Mouse (Mus musculus): ENCODE measurements around the gene Tnfsf15. TPM values are rescaled to one million over a fixed set of nuclear protein-coding genes. Genes with fewer than 3 reads are reported as not detected.

The Tnfsf15 gene
- polyA plus RNA-seq, 1 experiment from 2014 or later, result not detected

GRCm38 (mm10) chr4:63769161-63769560 lies 24.2 kb upstream of the Tnfsf15 start:
- H3K4me1 ChIP-seq (replicated peaks; ENCODE audit: control insufficient read depth, insufficient read depth, low read length), result no peaks in the 10 kb centered on the region
- H3K9ac ChIP-seq (replicated peaks; ENCODE audit: low read depth, low read length), result no peak overlapping the region
- no peaks in the 10 kb centered on the region for H3K27me3 ChIP-seq (replicated peaks; ENCODE audit: control insufficient read depth, insufficient read depth, low read length)
- no peak overlapping the region for H3K4me2 ChIP-seq (ENCODE audit: low read length)
- H3K36me3 ChIP-seq (ENCODE audit: control insufficient read depth, insufficient read depth), result no peaks in the 10 kb centered on the region
- no peak overlapping the region for H3K4me3 ChIP-seq (replicated peaks; ENCODE audit: low read length)
- ATAC-seq, result no peak
- 76% methylated on average over 3 of the region's 3 CpGs for WGBS
- no peaks in the 10 kb centered on the region for H3K9me3 ChIP-seq (ENCODE audit: control insufficient read depth, low read length)
- no peak overlapping the region for H3K27ac ChIP-seq (ENCODE audit: low read length)

DNA sequence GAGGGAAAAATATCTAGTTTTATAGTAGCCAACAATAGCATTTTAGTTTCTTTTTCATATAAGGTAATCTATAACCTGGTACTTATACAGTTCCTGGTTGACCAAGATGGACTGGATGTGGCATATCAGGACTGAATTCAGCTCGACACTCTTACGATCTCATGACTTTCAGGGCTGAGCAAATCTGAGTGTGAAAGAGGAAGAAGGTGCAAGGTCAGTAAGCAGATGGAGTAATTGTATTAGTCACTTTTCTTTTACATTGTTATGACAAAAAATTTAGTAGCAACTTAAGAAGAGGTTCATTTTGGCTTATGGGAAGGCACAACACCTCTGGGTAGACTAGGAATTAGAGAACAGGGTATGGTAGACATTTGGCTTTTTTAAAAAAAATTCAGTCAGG lies 20.1 kb upstream of the Tnfsf15 start:
- no peaks in the 10 kb centered on the region for H3K36me3 ChIP-seq (ENCODE audit: control insufficient read depth, insufficient read depth)
- no peak overlapping the region for H3K9ac ChIP-seq (replicated peaks; ENCODE audit: low read depth, low read length)
- H3K4me1 ChIP-seq (replicated peaks; ENCODE audit: control insufficient read depth, insufficient read depth, low read length), result no peaks in the 10 kb centered on the region
- no peaks in the 10 kb centered on the region for H3K9me3 ChIP-seq (ENCODE audit: control insufficient read depth, low read length)
- H3K4me2 ChIP-seq (ENCODE audit: low read length), result no peak overlapping the region
- H3K4me3 ChIP-seq (replicated peaks; ENCODE audit: low read length), result no peak overlapping the region
- H3K27ac ChIP-seq (ENCODE audit: low read length), result no peak overlapping the region
- no peak for ATAC-seq
- H3K27me3 ChIP-seq (replicated peaks; ENCODE audit: control insufficient read depth, insufficient read depth, low read length), result no peaks in the 10 kb centered on the region
- WGBS, result 91% methylated on average over 2 of the region's 2 CpGs

DNA sequence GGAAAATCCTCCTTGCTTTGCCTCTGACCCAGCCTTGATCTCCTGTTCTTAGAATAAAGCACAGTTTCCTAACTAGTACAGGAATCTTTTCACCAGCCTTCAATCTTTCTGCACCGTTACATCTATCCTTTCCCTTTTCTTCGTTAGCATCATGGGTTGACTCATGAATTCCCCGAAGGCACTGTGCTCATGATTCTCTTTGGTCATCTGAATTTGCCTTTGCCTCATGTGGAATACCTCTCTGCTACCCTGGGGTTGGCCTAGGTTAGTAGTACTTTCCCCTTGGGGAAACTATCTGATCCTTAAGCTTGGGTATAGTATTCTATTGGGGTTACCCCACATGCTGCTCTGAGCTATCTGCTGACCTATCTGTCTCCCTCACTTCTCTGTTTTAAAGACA lies 15.0 kb upstream of the Tnfsf15 start:
- H3K27me3 ChIP-seq (replicated peaks; ENCODE audit: control insufficient read depth, insufficient read depth, low read length), result no peaks in the 10 kb centered on the region
- H3K9ac ChIP-seq (replicated peaks; ENCODE audit: low read depth, low read length), result no peak overlapping the region
- no peak overlapping the region for H3K4me3 ChIP-seq (replicated peaks; ENCODE audit: low read length)
- H3K4me1 ChIP-seq (replicated peaks; ENCODE audit: control insufficient read depth, insufficient read depth, low read length), result no peaks in the 10 kb centered on the region
- H3K27ac ChIP-seq (ENCODE audit: low read length), result no peak overlapping the region
- WGBS, result 76% methylated on average over 3 of the region's 3 CpGs
- no peaks in the 10 kb centered on the region for H3K9me3 ChIP-seq (ENCODE audit: control insufficient read depth, low read length)
- no peak overlapping the region for H3K4me2 ChIP-seq (ENCODE audit: low read length)
- ATAC-seq, result no peak
- H3K36me3 ChIP-seq (ENCODE audit: control insufficient read depth, insufficient read depth), result no peaks in the 10 kb centered on the region

GRCm38 (mm10) chr4:63757527-63758154 lies 12.7 kb upstream of the Tnfsf15 start:
- H3K4me1 ChIP-seq (replicated peaks; ENCODE audit: control insufficient read depth, insufficient read depth, low read length), result no peaks in the 10 kb centered on the region
- H3K4me3 ChIP-seq (replicated peaks; ENCODE audit: low read length), result no peak overlapping the region
- no peak overlapping the region for H3K4me2 ChIP-seq (ENCODE audit: low read length)
- no peak overlapping the region for H3K27ac ChIP-seq (ENCODE audit: low read length)
- ATAC-seq, result no peak
- H3K27me3 ChIP-seq (replicated peaks; ENCODE audit: control insufficient read depth, insufficient read depth, low read length), result no peaks in the 10 kb centered on the region
- H3K9me3 ChIP-seq (ENCODE audit: control insufficient read depth, low read length), result no peaks in the 10 kb centered on the region
- H3K9ac ChIP-seq (replicated peaks; ENCODE audit: low read depth, low read length), result no peak overlapping the region
- no peaks in the 10 kb centered on the region for H3K36me3 ChIP-seq (ENCODE audit: control insufficient read depth, insufficient read depth)
- WGBS, result 85% methylated on average over 6 of the region's 6 CpGs

GRCm38 (mm10) chr4:63756072-63756471 lies 11.2 kb upstream of the Tnfsf15 start:
- no peaks in the 10 kb centered on the region for H3K36me3 ChIP-seq (ENCODE audit: control insufficient read depth, insufficient read depth)
- no peak for ATAC-seq
- no peak overlapping the region for H3K9ac ChIP-seq (replicated peaks; ENCODE audit: low read depth, low read length)
- no peaks in the 10 kb centered on the region for H3K9me3 ChIP-seq (ENCODE audit: control insufficient read depth, low read length)
- no peak overlapping the region for H3K4me2 ChIP-seq (ENCODE audit: low read length)
- WGBS, result 76% methylated on average over 2 of the region's 2 CpGs
- no peak overlapping the region for H3K27ac ChIP-seq (ENCODE audit: low read length)
- H3K4me3 ChIP-seq (replicated peaks; ENCODE audit: low read length), result no peak overlapping the region
- H3K4me1 ChIP-seq (replicated peaks; ENCODE audit: control insufficient read depth, insufficient read depth, low read length), result no peaks in the 10 kb centered on the region
- H3K27me3 ChIP-seq (replicated peaks; ENCODE audit: control insufficient read depth, insufficient read depth, low read length), result no peaks in the 10 kb centered on the region

DNA sequence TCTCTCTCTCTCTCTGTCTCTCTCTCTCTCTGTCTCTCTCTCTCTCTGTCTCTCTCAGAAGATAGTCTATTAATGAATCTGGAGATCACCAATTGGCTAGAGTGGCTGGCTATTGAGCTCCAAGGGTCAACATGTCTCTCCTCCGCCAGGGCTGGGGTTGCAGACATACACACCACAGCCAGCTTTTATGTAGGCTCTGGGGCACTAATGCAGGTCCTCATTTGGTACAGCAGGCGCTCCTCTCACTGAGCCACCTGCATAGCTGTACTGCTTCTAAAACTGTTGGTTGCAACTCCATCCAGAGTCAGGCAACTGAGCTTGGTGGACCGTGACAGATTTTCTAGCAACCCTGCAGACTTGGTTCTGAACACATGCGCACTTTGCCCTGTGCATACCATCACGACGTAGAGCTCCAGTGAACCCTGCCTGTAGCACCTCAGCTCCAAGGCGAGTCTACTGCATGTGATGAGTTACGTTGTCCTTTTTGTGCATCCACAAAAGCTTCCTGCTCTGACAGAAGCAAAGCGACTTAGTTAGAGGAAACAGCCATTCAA lies 9.6 kb upstream of the Tnfsf15 start:
- Histone ChIP-seq H3K9ac (replicated peaks; ENCODE audit: low read depth, low read length) (no peak overlapping the region), H3K4me1 (replicated peaks; ENCODE audit: control insufficient read depth, insufficient read depth, low read length) (no peaks in the 10 kb centered on the region), H3K27ac (ENCODE audit: low read length) (no peak overlapping the region), H3K9me3 (ENCODE audit: control insufficient read depth, low read length) (no peaks in the 10 kb centered on the region), H3K4me3 (replicated peaks; ENCODE audit: low read length) (no peak overlapping the region), H3K27me3 (replicated peaks; ENCODE audit: control insufficient read depth, insufficient read depth, low read length) (no peaks in the 10 kb centered on the region), H3K36me3 (ENCODE audit: control insufficient read depth, insufficient read depth) (no peaks in the 10 kb centered on the region), H3K4me2 (ENCODE audit: low read length) (no peak overlapping the region)
- no peak for ATAC-seq
- WGBS, result 87% methylated on average over 9 of the region's 9 CpGs

- no peak overlapping the region for H3K27ac ChIP-seq (ENCODE audit: low read length)
- 77% methylated on average over 2 of the region's 2 CpGs for WGBS
- no peak for ATAC-seq
- no peaks in the 10 kb centered on the region for H3K36me3 ChIP-seq (ENCODE audit: control insufficient read depth, insufficient read depth)
- no peaks in the 10 kb centered on the region for H3K4me1 ChIP-seq (replicated peaks; ENCODE audit: control insufficient read depth, insufficient read depth, low read length)
- H3K4me2 ChIP-seq (ENCODE audit: low read length), result no peak overlapping the region
- no peaks in the 10 kb centered on the region for H3K9me3 ChIP-seq (ENCODE audit: control insufficient read depth, low read length)
- no peak overlapping the region for H3K4me3 ChIP-seq (replicated peaks; ENCODE audit: low read length)
- H3K9ac ChIP-seq (replicated peaks; ENCODE audit: low read depth, low read length), result no peak overlapping the region
- H3K27me3 ChIP-seq (replicated peaks; ENCODE audit: control insufficient read depth, insufficient read depth, low read length), result no peaks in the 10 kb centered on the region
Measured at GRCm38 (mm10) chr4:63753855-63754254, 8.9 kb upstream of the Tnfsf15 start.

GRCm38 (mm10) chr4:63752687-63753523 lies 8.0 kb upstream of the Tnfsf15 start:
- Histone ChIP-seq H3K27me3 (replicated peaks; ENCODE audit: control insufficient read depth, insufficient read depth, low read length) (no peaks in the 10 kb centered on the region), H3K36me3 (ENCODE audit: control insufficient read depth, insufficient read depth) (no peaks in the 10 kb centered on the region), H3K4me3 (replicated peaks; ENCODE audit: low read length) (no peak overlapping the region), H3K27ac (ENCODE audit: low read length) (no peak overlapping the region), H3K9me3 (ENCODE audit: control insufficient read depth, low read length) (no peaks in the 10 kb centered on the region), H3K4me2 (ENCODE audit: low read length) (no peak overlapping the region), H3K9ac (replicated peaks; ENCODE audit: low read depth, low read length) (no peak overlapping the region), H3K4me1 (replicated peaks; ENCODE audit: control insufficient read depth, insufficient read depth, low read length) (no peaks in the 10 kb centered on the region)
- WGBS, result 68% methylated on average over 16 of the region's 16 CpGs
- ATAC-seq, result 0 out of 2 replicates have a peak, but pooled peaks have one; percentile 12

DNA sequence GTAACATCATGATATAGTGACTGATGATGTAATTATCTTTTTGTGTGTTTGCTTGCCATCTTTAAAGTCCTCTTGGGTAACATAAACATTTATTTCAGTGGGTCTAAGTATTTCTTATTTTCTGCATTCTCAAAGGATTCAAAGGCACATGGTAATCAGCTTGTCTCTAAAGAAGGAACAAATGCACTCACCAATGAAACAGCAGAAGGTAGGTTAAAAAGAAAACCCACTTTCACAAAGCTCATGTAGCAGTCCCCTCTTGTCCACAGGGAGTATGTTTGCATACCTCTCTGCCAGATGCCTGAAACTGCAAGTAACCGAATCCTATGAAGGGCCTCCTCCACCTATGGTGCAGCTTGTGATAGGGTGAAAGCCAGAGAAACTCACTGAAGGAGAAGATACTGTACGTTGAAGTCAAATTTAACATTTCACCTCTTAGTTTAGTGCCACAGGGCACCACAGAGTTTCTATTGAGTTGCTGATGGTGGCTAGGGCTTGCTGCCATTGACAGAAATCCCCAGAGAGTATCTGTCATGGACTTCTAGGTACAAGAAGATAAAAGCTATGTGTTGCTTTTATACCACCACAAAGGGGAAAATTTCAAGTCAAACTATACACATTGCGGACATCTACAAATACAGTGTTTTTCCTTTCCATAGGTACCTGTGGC lies 3.3 kb upstream of the Tnfsf15 start:
- no peaks in the 10 kb centered on the region for H3K36me3 ChIP-seq (ENCODE audit: control insufficient read depth, insufficient read depth)
- WGBS, result 84% methylated on average over 3 of the region's 3 CpGs
- H3K27me3 ChIP-seq (replicated peaks; ENCODE audit: control insufficient read depth, insufficient read depth, low read length), result no peaks in the 10 kb centered on the region
- no peak overlapping the region for H3K9ac ChIP-seq (replicated peaks; ENCODE audit: low read depth, low read length)
- no peaks in the 10 kb centered on the region for H3K4me1 ChIP-seq (replicated peaks; ENCODE audit: control insufficient read depth, insufficient read depth, low read length)
- H3K9me3 ChIP-seq (ENCODE audit: control insufficient read depth, low read length), result no peaks in the 10 kb centered on the region
- H3K27ac ChIP-seq (ENCODE audit: low read length), result no peak overlapping the region
- H3K4me3 ChIP-seq (replicated peaks; ENCODE audit: low read length), result no peak overlapping the region
- ATAC-seq, result no peak
- no peak overlapping the region for H3K4me2 ChIP-seq (ENCODE audit: low read length)
